Mouse (Mus musculus): ENCODE results near the gene Fam19a3.
"Not testable (repeated sequence)": the region's sequence is repeated elsewhere in the genome, so short reads cannot be mapped to it uniquely, and the experiment has no call there.

Fam19a3 gene

DNA sequence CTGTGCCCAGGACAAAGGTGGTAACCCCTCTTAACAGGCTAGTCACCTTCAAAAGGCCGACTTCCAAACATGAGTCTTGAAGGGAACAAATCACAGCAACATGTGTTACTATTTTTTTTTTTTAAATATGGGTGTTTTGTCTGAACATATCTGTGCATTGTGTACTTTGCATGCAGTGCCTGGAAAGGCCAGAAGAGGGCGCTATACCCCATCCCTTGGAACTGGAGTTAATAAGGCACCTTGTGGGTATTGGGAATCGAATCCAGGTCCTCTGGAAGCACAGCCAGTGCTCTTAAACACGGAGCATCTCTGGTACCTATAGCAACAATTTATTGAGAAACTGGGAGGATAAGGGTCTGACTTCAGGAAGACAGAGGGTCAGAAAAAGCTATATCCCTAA is 16.6 kb downstream of the Fam19a3 start:
- DNase-seq (ENCODE audit: extremely low spot score, low spot score), result peak; percentile 49

DNA sequence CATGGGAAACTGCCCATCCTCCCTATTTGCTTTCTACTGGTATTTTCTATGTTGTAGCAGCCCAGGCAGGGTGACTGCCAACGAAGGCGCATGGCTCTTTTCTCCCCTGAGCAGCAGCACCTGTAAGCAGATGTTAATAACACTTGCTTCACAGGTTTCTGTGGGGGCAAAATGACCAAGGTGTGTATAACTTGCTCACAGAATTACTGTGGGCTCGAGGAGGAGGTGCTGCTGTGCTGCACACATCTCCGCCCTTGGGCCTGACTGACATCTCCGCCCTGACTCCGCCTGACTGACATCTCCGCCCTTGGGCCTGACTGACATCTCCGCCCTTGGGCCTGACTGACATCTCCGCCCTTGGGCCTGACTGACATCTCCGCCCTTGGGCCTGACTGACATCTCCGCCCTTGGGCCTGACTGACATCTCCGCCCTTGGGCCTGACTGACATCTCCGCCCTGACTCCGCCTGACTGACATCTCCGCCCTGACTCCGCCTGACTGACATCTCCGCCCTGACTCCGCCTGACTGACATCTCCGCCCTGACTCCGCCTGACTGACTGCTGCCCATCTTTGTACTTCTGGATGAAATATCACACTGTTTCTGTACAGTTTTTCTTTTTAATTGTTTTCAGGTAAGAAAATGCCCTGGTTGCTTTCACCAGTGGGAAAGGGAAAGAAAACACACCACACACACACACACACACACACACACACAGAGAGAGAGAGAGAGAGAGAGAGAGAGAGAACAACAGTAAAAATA is 19.4 kb downstream of the Fam19a3 start:
- DNase-seq (ENCODE audit: extremely low spot score, low spot score), result not testable (repeated sequence)

DNA sequence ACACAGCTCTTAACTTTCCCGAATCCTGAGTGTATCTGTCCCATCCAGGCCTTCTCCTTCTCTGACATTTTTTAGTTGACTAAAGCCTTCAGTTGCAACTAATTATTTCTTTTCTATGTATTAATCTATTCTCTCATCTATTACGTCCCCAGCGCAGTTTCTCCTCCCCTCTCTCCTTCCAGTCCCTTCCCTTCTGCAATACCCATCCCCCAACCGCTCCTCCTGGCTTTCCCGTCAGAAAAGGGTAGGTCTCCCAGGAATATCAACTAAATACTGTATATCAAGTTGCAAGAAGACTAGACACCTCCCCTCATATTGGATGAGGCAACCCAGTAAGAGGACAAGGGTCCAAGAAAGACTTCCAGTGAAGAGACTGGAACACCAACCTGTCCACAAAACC is 22.8 kb downstream of the Fam19a3 start:
- no peak for DNase-seq (ENCODE audit: extremely low spot score, low spot score)

- peak; percentile 92 for DNase-seq (ENCODE audit: extremely low spot score, low spot score)
These were observed 23.2 kb downstream of the Fam19a3 start for GRCm38 (mm10) chr3:104758406-104758805.

- peak; percentile 35 for DNase-seq (ENCODE audit: extremely low spot score, low spot score)
These were observed 28.8 kb downstream of the Fam19a3 start for GRCm38 (mm10) chr3:104752845-104753244.

GRCm38 (mm10) chr3:104743864-104744263 is 37.8 kb downstream of the Fam19a3 start:
- no peak for DNase-seq (ENCODE audit: extremely low spot score, low spot score)

DNA sequence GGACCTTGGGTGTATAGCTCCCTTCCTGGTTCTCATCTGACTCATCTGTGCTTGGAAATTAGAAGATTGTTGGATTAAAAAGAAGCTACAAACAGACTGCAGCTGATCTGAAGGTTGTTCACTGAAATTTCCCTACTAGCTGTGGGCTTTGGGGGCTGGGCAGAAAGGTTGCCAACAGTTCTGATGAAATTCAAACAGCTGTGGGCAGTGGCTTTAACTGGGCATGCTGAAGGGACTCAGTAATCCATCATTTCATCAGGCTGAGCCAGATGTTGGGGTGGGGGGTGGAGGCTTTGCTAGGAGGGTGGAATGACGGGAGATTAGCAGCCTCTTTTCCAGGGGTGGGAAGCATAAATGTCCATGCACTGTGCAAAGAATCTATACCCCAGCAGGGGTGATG is 38.5 kb downstream of the Fam19a3 start:
- DNase-seq (ENCODE audit: extremely low spot score, low spot score), result no peak

GRCm38 (mm10) chr3:104741954-104742353 is 39.7 kb downstream of the Fam19a3 start:
- DNase-seq (ENCODE audit: extremely low spot score, low spot score), result no peak

GRCm38 (mm10) chr3:104734654-104735053 is 47.0 kb downstream of the Fam19a3 start:
- no peak for DNase-seq (ENCODE audit: extremely low spot score, low spot score)

DNA sequence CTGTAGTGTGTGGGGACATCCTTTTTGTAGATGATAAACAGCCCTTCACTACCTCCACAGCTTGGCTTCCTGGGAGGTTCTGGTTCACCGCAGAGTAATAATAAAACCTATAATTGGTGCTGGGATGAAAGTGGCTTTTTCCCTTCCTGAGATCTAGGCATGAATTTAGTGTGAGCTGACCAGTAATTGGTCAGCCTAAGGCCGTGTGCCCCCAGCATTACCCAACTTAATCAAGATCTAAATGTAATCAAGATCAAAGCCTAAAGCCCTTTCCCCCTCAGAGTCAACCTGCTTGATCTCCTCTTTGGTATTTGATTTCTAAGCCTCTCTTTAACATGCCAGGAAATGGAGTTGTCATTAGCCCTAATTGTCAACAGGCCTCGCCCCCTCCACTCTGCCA is 48.7 kb downstream of the Fam19a3 start:
- no peak for DNase-seq (ENCODE audit: extremely low spot score, low spot score)

DNA sequence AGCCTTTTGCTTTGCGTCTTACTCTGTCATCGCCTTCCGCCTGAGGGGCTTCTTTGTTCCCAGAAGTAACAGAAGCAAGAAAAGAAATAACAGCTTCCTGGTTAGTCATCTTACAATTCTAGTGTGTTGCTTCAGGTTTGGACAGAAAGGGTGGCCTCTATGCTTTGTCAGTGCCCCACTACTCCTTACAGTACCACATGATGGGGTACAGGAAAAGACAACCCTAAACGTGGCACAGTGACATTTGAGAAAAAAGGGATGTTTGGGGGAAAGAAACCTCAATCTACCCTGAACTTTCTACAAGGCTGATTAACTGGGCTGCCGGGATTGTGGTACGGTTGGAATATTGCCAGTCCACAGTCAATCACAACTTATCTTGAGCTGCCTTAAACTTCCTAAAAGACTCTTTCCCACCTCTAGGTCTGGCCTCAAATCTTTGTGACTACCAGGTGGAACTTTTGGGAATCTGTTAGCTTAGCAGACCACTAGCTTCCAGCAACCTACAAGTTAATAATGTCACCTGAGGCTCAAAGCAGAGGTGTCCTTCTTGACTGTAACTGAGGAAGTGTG is 52.3 kb downstream of the Fam19a3 start:
- DNase-seq (ENCODE audit: extremely low spot score, low spot score), result no peak
